Mouse (Mus musculus): ENCODE data around the gene Car7. TPM values are rescaled to one million over a fixed set of nuclear protein-coding genes. Genes with fewer than 3 reads are reported as not detected.
"Not testable (repeated sequence)": the region's sequence is repeated elsewhere in the genome, so short reads cannot be mapped to it uniquely, and the experiment has no call there.

The Car7 gene
- polyA plus RNA-seq, 1 experiment from 2014 or later: 1.3 TPM

GRCm38 (mm10) chr8:104570436-104571343 is 36.2 kb downstream of the Car7 start:
- Histone ChIP-seq H3K27me3 (ENCODE audit: control insufficient read depth, insufficient read depth, low read length) (no peaks in the 10 kb centered on the region), H3K9ac (ENCODE audit: low read length) (peak overlapping the region; percentile 28; the same call in 1 of the 2 replicates), H3K27ac (replicated peaks) (no peak overlapping the region), H3K4me2 (replicated peaks; ENCODE audit: low read depth) (peak overlapping the region; percentile 78), H3K4me3 (ENCODE audit: low read depth, low read length) (peak overlapping the region; percentile 44), H3K9me3 (ENCODE audit: control insufficient read depth, low read length) (no peaks in the 10 kb centered on the region), H3K36me3 (ENCODE audit: control insufficient read depth, insufficient read depth, low read length) (no peaks in the 10 kb centered on the region), H3K4me1 (replicated peaks; ENCODE audit: control insufficient read depth, insufficient read depth) (no peaks in the 10 kb centered on the region)
- DNase-seq (ENCODE audit: low spot score): peak; percentile 83
- TF ChIP-seq CTCF (IDR thresholded peaks at IDR 0.05; ENCODE audit: low read depth) (peak; percentile 81), EP300 (optimal IDR thresholded peaks at IDR 0.05) (no peak)
- ATAC-seq (ENCODE audit: low FRiP score, low TSS enrichment): 0 out of 2 replicates have a peak, but pooled peaks have one; percentile 57
- 7% methylated on average over 26 of the region's 26 CpGs for WGBS

GRCm38 (mm10) chr8:104576820-104577219 is 42.3 kb downstream of the Car7 start:
- Histone ChIP-seq H3K27me3 (ENCODE audit: control insufficient read depth, insufficient read depth, low read length) (no peaks in the 10 kb centered on the region), H3K9me3 (ENCODE audit: control insufficient read depth, low read length) (no peaks in the 10 kb centered on the region), H3K27ac (replicated peaks) (no peak overlapping the region), H3K4me2 (replicated peaks; ENCODE audit: low read depth) (no peak overlapping the region), H3K9ac (ENCODE audit: low read length) (no peak overlapping the region), H3K4me1 (replicated peaks; ENCODE audit: control insufficient read depth, insufficient read depth) (no peaks in the 10 kb centered on the region), H3K4me3 (ENCODE audit: low read depth, low read length) (no peak overlapping the region), H3K36me3 (ENCODE audit: control insufficient read depth, insufficient read depth, low read length) (no peaks in the 10 kb centered on the region)
- no peak for ATAC-seq (ENCODE audit: low FRiP score, low TSS enrichment)
- WGBS: 81% methylated on average over 3 of the region's 3 CpGs
- TF ChIP-seq EP300 (optimal IDR thresholded peaks at IDR 0.05): no peak
- no peak for TF ChIP-seq CTCF (IDR thresholded peaks at IDR 0.05; ENCODE audit: low read depth)
- DNase-seq (ENCODE audit: low spot score): no peak

GRCm38 (mm10) chr8:104577606-104578005 is 43.1 kb downstream of the Car7 start:
- not testable (repeated sequence) for ATAC-seq (ENCODE audit: low FRiP score, low TSS enrichment); DNase-seq (ENCODE audit: low spot score); H3K4me1 ChIP-seq (replicated peaks; ENCODE audit: control insufficient read depth, insufficient read depth); H3K4me3 ChIP-seq (ENCODE audit: low read depth, low read length); H3K9me3 ChIP-seq (ENCODE audit: control insufficient read depth, low read length); H3K9ac ChIP-seq (ENCODE audit: low read length); H3K27me3 ChIP-seq (ENCODE audit: control insufficient read depth, insufficient read depth, low read length); H3K36me3 ChIP-seq (ENCODE audit: control insufficient read depth, insufficient read depth, low read length); H3K27ac ChIP-seq (replicated peaks); H3K4me2 ChIP-seq (replicated peaks; ENCODE audit: low read depth)
- 73% methylated on average over 17 of the region's 17 CpGs for WGBS

- TF ChIP-seq EP300 (optimal IDR thresholded peaks at IDR 0.05) (no peak), CTCF (IDR thresholded peaks at IDR 0.05; ENCODE audit: low read depth) (no peak)
- Histone ChIP-seq H3K9ac (ENCODE audit: low read length) (no peak overlapping the region), H3K4me2 (replicated peaks; ENCODE audit: low read depth) (no peak overlapping the region), H3K4me3 (ENCODE audit: low read depth, low read length) (no peak overlapping the region), H3K4me1 (replicated peaks; ENCODE audit: control insufficient read depth, insufficient read depth) (no peaks in the 10 kb centered on the region), H3K27me3 (ENCODE audit: control insufficient read depth, insufficient read depth, low read length) (no peaks in the 10 kb centered on the region), H3K36me3 (ENCODE audit: control insufficient read depth, insufficient read depth, low read length) (no peaks in the 10 kb centered on the region), H3K27ac (replicated peaks) (no peak overlapping the region), H3K9me3 (ENCODE audit: control insufficient read depth, low read length) (no peaks in the 10 kb centered on the region)
- no peak for DNase-seq (ENCODE audit: low spot score)
- 48% methylated on average over 1 of the region's 1 CpGs for WGBS
- no peak for ATAC-seq (ENCODE audit: low FRiP score, low TSS enrichment)
These were observed 50.0 kb downstream of the Car7 start for GRCm38 (mm10) chr8:104584522-104584921.

- TF ChIP-seq CTCF (IDR thresholded peaks at IDR 0.05; ENCODE audit: low read depth): no peak
- TF ChIP-seq EP300 (optimal IDR thresholded peaks at IDR 0.05): no peak
- Histone ChIP-seq H3K27ac (replicated peaks) (no peak overlapping the region), H3K27me3 (ENCODE audit: control insufficient read depth, insufficient read depth, low read length) (no peaks in the 10 kb centered on the region), H3K4me2 (replicated peaks; ENCODE audit: low read depth) (no peak overlapping the region), H3K9me3 (ENCODE audit: control insufficient read depth, low read length) (no peaks in the 10 kb centered on the region), H3K4me3 (ENCODE audit: low read depth, low read length) (no peak overlapping the region), H3K36me3 (ENCODE audit: control insufficient read depth, insufficient read depth, low read length) (0 out of 2 replicates have a peak, but pooled peaks cover 3% of the 10 kb centered on the region), H3K4me1 (replicated peaks; ENCODE audit: control insufficient read depth, insufficient read depth) (peaks cover 3% of the 10 kb centered on the region; the same call in 1 of the 2 replicates), H3K9ac (ENCODE audit: low read length) (no peak overlapping the region)
- DNase-seq (ENCODE audit: low spot score) (no peak), ATAC-seq (ENCODE audit: low FRiP score, low TSS enrichment) (no peak)
- WGBS: 89% methylated on average over 3 of the region's 3 CpGs
These were observed 55.8 kb downstream of the Car7 start for GRCm38 (mm10) chr8:104590284-104590683.
